Mouse (Mus musculus) MEL (cell line): ENCODE measurements around the gene Aebp1. TPM values are rescaled to one million over a fixed set of nuclear protein-coding genes. Genes with fewer than 3 reads are reported as not detected.

ENCODE experiments used
- DNase-seq: peaks from one replicate; pipeline ENCODE4 v3.0.0; 2011; ENCODE audit warnings: low read depth, low spot score
- H3K27ac ChIP-seq: 2 replicates; pipeline ENCODE4 v1.5.1; 2012; ENCODE audit warnings: low read depth, mild to moderate bottlenecking, control low read depth, low read length, moderate library complexity; ENCODE audit not compliant: control insufficient read depth
- H3K27me3 ChIP-seq, 2 experiments: fragments of 150-350 bp in 1 of 2; sonication (generic) in 1 of 2; 2 replicates each; pipeline ENCODE4 v1.6.1; 2012; ENCODE audit warnings: low read length in 2 of 2, mild to moderate bottlenecking in 2 of 2, improper control_type of control experiment in 1 of 2, moderate library complexity in 1 of 2; ENCODE audit not compliant: insufficient read depth in 2 of 2, control insufficient read depth in 1 of 2
- H3K36me3 ChIP-seq, 2 experiments: 2 replicates each; pipeline ENCODE4 v1.6.1; 2012 to 2014; ENCODE audit warnings: low read length in 2 of 2, improper control_type of control experiment in 1 of 2, inconsistent platforms in 1 of 2, mild to moderate bottlenecking in 1 of 2; ENCODE audit not compliant: insufficient read depth in 2 of 2, control insufficient read depth in 1 of 2
- H3K4me1 ChIP-seq, 2 experiments: fragments of 150-350 bp in 1 of 2; sonication (generic) in 1 of 2; 2 replicates each; pipeline ENCODE4 v1.6.1; 2012; ENCODE audit warnings: low read length in 2 of 2, improper control_type of control experiment in 1 of 2, mild to moderate bottlenecking in 1 of 2; ENCODE audit not compliant: insufficient read depth in 2 of 2, control insufficient read depth in 1 of 2
- H3K4me3 ChIP-seq, 2 experiments: fragments of 150-350 bp in 1 of 2; sonication (generic) in 1 of 2; 2 replicates each; pipeline ENCODE4 v1.5.1; 2012; ENCODE audit warnings: low read depth in 2 of 2, low read length in 2 of 2, mild to moderate bottlenecking in 2 of 2, moderate library complexity in 2 of 2, control low read depth in 1 of 2, improper control_type of control experiment in 1 of 2; ENCODE audit not compliant: control insufficient read depth in 1 of 2, insufficient read depth in 1 of 2
- H3K79me2 ChIP-seq: 2 replicates; pipeline ENCODE4 v1.6.1; 2012; ENCODE audit warnings: mild to moderate bottlenecking, low read length, moderate library complexity; ENCODE audit not compliant: control insufficient read depth, poor library complexity, insufficient read depth
- H3K9ac ChIP-seq: 2 replicates; pipeline ENCODE4 v1.6.1; 2012; ENCODE audit warnings: low read depth, mild to moderate bottlenecking, control low read depth, low read length, moderate library complexity; ENCODE audit not compliant: control insufficient read depth, poor library complexity, severe bottlenecking
- H3K9me3 ChIP-seq: fragments of 150-350 bp; sonication (generic); replicated peaks from 2 replicates; pipeline ENCODE4 v1.6.1; 2012; ENCODE audit warnings: mild to moderate bottlenecking, low read length, improper control_type of control experiment, moderate library complexity; ENCODE audit not compliant: insufficient read depth
- CHD1 ChIP-seq: IDR thresholded peaks from 2 replicates; pipeline ENCODE4 v1.6.1; 2012; ENCODE audit warnings: low read depth, mild to moderate bottlenecking, inconsistent platforms, low read length, improper control_type of control experiment
- CHD2 ChIP-seq: IDR thresholded peaks from 2 replicates; pipeline ENCODE4 v1.6.1; 2011; ENCODE audit warnings: low read length, improper control_type of control experiment
- CTCF ChIP-seq, 3 experiments: IDR thresholded peaks in 2 of 3; conservative IDR thresholded peaks in 1 of 3; 2 replicates each; pipeline ENCODE4 v1.5.1; 2011 to 2012; ENCODE audit warnings: low read length in 3 of 3, low read depth in 2 of 3, mild to moderate bottlenecking in 2 of 3, improper control_type of control experiment in 1 of 3, inconsistent platforms in 1 of 3, mixed read lengths in 1 of 3, moderate library complexity in 1 of 3; ENCODE audit not compliant: control insufficient read depth in 1 of 3, insufficient read depth in 1 of 3, poor library complexity in 1 of 3, severe bottlenecking in 1 of 3
- E2F4 ChIP-seq: IDR thresholded peaks from 2 replicates; pipeline ENCODE4 v1.6.1; 2011; ENCODE audit warnings: low read depth, low read length, improper control_type of control experiment, borderline replicate concordance
- ELF1 ChIP-seq: IDR thresholded peaks from 2 replicates; pipeline ENCODE4 v1.6.1; 2014; ENCODE audit warnings: low read depth, mild to moderate bottlenecking, inconsistent platforms, low read length, improper control_type of control experiment, moderate library complexity
- EP300 ChIP-seq, 2 experiments: IDR thresholded peaks; 2 replicates each; pipeline ENCODE4 v1.6.1; 2011; ENCODE audit warnings: improper control_type of control experiment in 2 of 2, low read length in 2 of 2, low read depth in 1 of 2, mild to moderate bottlenecking in 1 of 2
- ETS1 ChIP-seq: IDR thresholded peaks from 2 replicates; pipeline ENCODE4 v1.6.1; 2012; ENCODE audit warnings: low read depth, mild to moderate bottlenecking, inconsistent platforms, low read length, improper control_type of control experiment, moderate library complexity
- GABPA ChIP-seq: IDR thresholded peaks from 2 replicates; pipeline ENCODE4 v1.6.1; 2012; ENCODE audit warnings: low read depth, mild to moderate bottlenecking, inconsistent platforms, low read length, improper control_type of control experiment, moderate library complexity
- GATA1 ChIP-seq: IDR thresholded peaks from 2 replicates; pipeline ENCODE4 v1.6.1; 2011; ENCODE audit warnings: low read depth, low read length, improper control_type of control experiment
- HCFC1 ChIP-seq: IDR thresholded peaks from 2 replicates; pipeline ENCODE4 v1.6.1; 2012; ENCODE audit warnings: low read depth, mild to moderate bottlenecking, inconsistent platforms, low read length, improper control_type of control experiment, moderate library complexity
- KAT2A ChIP-seq: conservative IDR thresholded peaks from 2 replicates; pipeline ENCODE4 v1.6.1; 2012; ENCODE audit warnings: low read depth, low read length, improper control_type of control experiment, inconsistent platforms
- MAFK ChIP-seq: IDR thresholded peaks from 2 replicates; pipeline ENCODE4 v1.6.1; 2011; ENCODE audit warnings: low read depth, mild to moderate bottlenecking, low read length, improper control_type of control experiment, borderline replicate concordance
- MAX ChIP-seq: IDR thresholded peaks from 2 replicates; pipeline ENCODE4 v1.6.1; 2011; ENCODE audit warnings: low read length, improper control_type of control experiment
- MEF2A ChIP-seq: IDR thresholded peaks from 2 replicates; pipeline ENCODE4 v1.6.1; 2014; ENCODE audit warnings: low read depth, mild to moderate bottlenecking, inconsistent platforms, low read length, improper control_type of control experiment; ENCODE audit not compliant: poor library complexity, insufficient replicate concordance, severe bottlenecking; ENCODE audit errors: extremely low read depth
- MXI1 ChIP-seq: IDR thresholded peaks from 2 replicates; pipeline ENCODE4 v1.6.1; 2011; ENCODE audit warnings: mild to moderate bottlenecking, low read depth, low read length, improper control_type of control experiment
- MYB ChIP-seq: IDR thresholded peaks from 2 replicates; pipeline ENCODE4 v1.6.1; 2011; ENCODE audit warnings: mild to moderate bottlenecking, low read depth, low read length, improper control_type of control experiment
- NELFE ChIP-seq: IDR thresholded peaks from 2 replicates; pipeline ENCODE4 v1.6.1; 2011; ENCODE audit warnings: low read depth, low read length, improper control_type of control experiment
- POLR2AphosphoS2 ChIP-seq: IDR thresholded peaks from 2 replicates; pipeline ENCODE4 v1.6.1; 2011; ENCODE audit warnings: low read length, improper control_type of control experiment
- POLR2AphosphoS5 ChIP-seq: IDR thresholded peaks from 2 replicates; pipeline ENCODE4 v1.6.1; 2012; ENCODE audit warnings: low read depth, borderline replicate concordance, mild to moderate bottlenecking, inconsistent platforms, low read length, moderate library complexity, mixed read lengths
- RAD21 ChIP-seq: IDR thresholded peaks from 2 replicates; pipeline ENCODE4 v1.6.1; 2011; ENCODE audit warnings: mild to moderate bottlenecking, low read depth, low read length, improper control_type of control experiment
- SIN3A ChIP-seq: IDR thresholded peaks from 2 replicates; pipeline ENCODE4 v1.6.1; 2012; ENCODE audit warnings: low read length, improper control_type of control experiment, inconsistent platforms
- SMC3 ChIP-seq: IDR thresholded peaks from 2 replicates; pipeline ENCODE4 v1.6.1; 2011; ENCODE audit warnings: low read depth, low read length, improper control_type of control experiment
- TAL1 ChIP-seq: IDR thresholded peaks from 2 replicates; pipeline ENCODE4 v1.6.1; 2012; ENCODE audit warnings: mild to moderate bottlenecking, inconsistent platforms, low read length, moderate library complexity, mixed read lengths
- TBP ChIP-seq: IDR thresholded peaks from 2 replicates; pipeline ENCODE4 v1.8.0; 2011; ENCODE audit warnings: low read depth, low read length, improper control_type of control experiment
- USF1 ChIP-seq: IDR thresholded peaks from 2 replicates; pipeline ENCODE4 v1.6.1; 2014; ENCODE audit warnings: low read depth, mild to moderate bottlenecking, inconsistent platforms, low read length, improper control_type of control experiment, moderate library complexity
- ZC3H11A ChIP-seq: IDR thresholded peaks from 2 replicates; pipeline ENCODE4 v1.6.1; 2012; ENCODE audit warnings: low read depth, mild to moderate bottlenecking, inconsistent platforms, low read length, improper control_type of control experiment
- ZKSCAN1 ChIP-seq: IDR thresholded peaks from 2 replicates; pipeline ENCODE4 v1.6.1; 2012; ENCODE audit warnings: low read depth, mild to moderate bottlenecking, inconsistent platforms, low read length, improper control_type of control experiment, moderate library complexity
- polyA plus RNA-seq, 2 experiments: library from polyadenylated mRNA; stranded (reverse) in 1 of 2; unstranded in 1 of 2; fragments of >175 nt in 1 of 2; fragments of >200 nt in 1 of 2; gene quantifications; 2 replicates each; pipeline versions ENCODE4 v1.2.1 to v1.2.4; 2012; ENCODE audit warnings: low replicate concordance in 2 of 2, low read depth in 1 of 2; ENCODE audit not compliant: insufficient read length in 2 of 2, insufficient read depth in 1 of 2, missing spikeins in 1 of 2
- total RNA-seq: library from RNA; depleted of rRNA; stranded (reverse); fragments of 300-350 nt; gene quantifications from 2 replicates; pipeline ENCODE4 v1.2.3, GENCODE M21; 2012

Gene Aebp1
- total and polyA plus RNA-seq, 3 experiments, result 0.10 TPM; not detected in 2

DNA sequence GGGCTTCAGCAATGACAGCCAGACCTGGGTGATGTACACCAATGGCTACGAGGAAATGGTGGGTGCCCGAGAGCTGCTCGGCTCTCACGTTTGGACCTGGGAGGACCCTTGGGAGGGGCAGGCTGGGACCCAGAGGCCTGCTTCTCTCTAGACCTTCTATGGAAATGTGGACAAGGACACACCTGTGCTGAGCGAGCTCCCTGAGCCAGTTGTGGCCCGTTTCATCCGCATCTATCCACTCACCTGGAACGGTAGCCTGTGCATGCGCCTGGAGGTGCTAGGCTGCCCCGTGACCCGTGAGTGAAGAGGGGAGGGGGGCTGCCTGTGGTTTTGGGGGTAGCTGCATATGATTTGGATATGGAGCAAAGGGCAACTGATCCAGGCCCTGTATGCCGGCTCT, 6.6 kb downstream of the Aebp1 start:
- Histone ChIP-seq H3K27me3 (no peaks in the 10 kb centered on the region), H3K36me3 (no peaks in the 10 kb centered on the region; a peak in 1 of 4 replicates), H3K4me3 (no peak overlapping the region), H3K4me1 (no peaks in the 10 kb centered on the region), H3K9ac (no peak overlapping the region), H3K79me2 (no peaks in the 10 kb centered on the region), H3K27ac (no peak overlapping the region), H3K9me3 (no peaks in the 10 kb centered on the region)
- TF ChIP-seq CTCF (IDR thresholded peaks at IDR 0.05 in 2 of 3, conservative IDR thresholded peaks at IDR 0.05 in 1 of 3; ENCODE audit: control insufficient read depth in 1 of 3, insufficient read depth in 1 of 3, low read depth in 2 of 3, low read length in 3 of 3, poor library complexity in 1 of 3, severe bottlenecking in 1 of 3), result no peak
- TF ChIP-seq POLR2AphosphoS5, result no peak
- TF ChIP-seq ELF1, result no peak
- TF ChIP-seq EP300 (IDR thresholded peaks at IDR 0.05; ENCODE audit: low read depth in 1 of 2, low read length in 2 of 2), result no peak
- no peak for TF ChIP-seq CHD1
- TF ChIP-seq MEF2A, result no peak
- no peak for TF ChIP-seq E2F4
- DNase-seq, result no peak

- H3K27me3 ChIP-seq, result no peaks in the 10 kb centered on the region
- H3K4me1 ChIP-seq, result no peaks in the 10 kb centered on the region
- TF ChIP-seq SMC3, result no peak
- no peak for TF ChIP-seq KAT2A
- H3K9ac ChIP-seq, result no peak overlapping the region
- no peaks in the 10 kb centered on the region for H3K79me2 ChIP-seq
- no peak for DNase-seq
- H3K4me3 ChIP-seq, result no peak overlapping the region
- H3K36me3 ChIP-seq, result no peaks in the 10 kb centered on the region; a peak in 1 of 4 replicates
- no peak overlapping the region for H3K27ac ChIP-seq
- H3K9me3 ChIP-seq, result no peaks in the 10 kb centered on the region
Measured at GRCm38 (mm10) chr11:5869331-5869730, 7.6 kb downstream of the Aebp1 start.

- no peak overlapping the region for H3K27ac ChIP-seq
- no peaks in the 10 kb centered on the region for H3K4me1 ChIP-seq
- no peak overlapping the region for H3K9ac ChIP-seq
- TF ChIP-seq RAD21 (no peak), TAL1 (no peak), GABPA (no peak), SIN3A (no peak), MAX (no peak), MEF2A (no peak), MXI1 (no peak), ZC3H11A (no peak), HCFC1 (no peak), MYB (no peak), MAFK (no peak), TBP (no peak), CHD1 (no peak), ETS1 (no peak), POLR2AphosphoS2 (no peak), ZKSCAN1 (no peak), GATA1 (no peak), NELFE (no peak), CHD2 (no peak), USF1 (no peak)
- H3K36me3 ChIP-seq, result no peaks in the 10 kb centered on the region; a peak in 1 of 4 replicates
- H3K27me3 ChIP-seq, result no peaks in the 10 kb centered on the region
- no peak for DNase-seq
- no peak overlapping the region for H3K4me3 ChIP-seq
- no peaks in the 10 kb centered on the region for H3K79me2 ChIP-seq
- no peaks in the 10 kb centered on the region for H3K9me3 ChIP-seq
Measured at GRCm38 (mm10) chr11:5870069-5870468, 8.3 kb downstream of the Aebp1 start.
